Mouse (Mus musculus): Measurements from ENCODE around the gene Nqo1.

- no peak for TF ChIP-seq POLR2A (IDR thresholded peaks at IDR 0.05; ENCODE audit: low read depth, low read length)
- TF ChIP-seq CTCF (IDR thresholded peaks at IDR 0.05; ENCODE audit: extremely low read depth, insufficient read length, insufficient replicate concordance, low read depth, low read length): no peak
Measured at GRCm38 (mm10) chr8:107391136-107391516, 11.9 kb downstream of the Nqo1 start.
